Mouse (Mus musculus) hindbrain, embryonic 14.5 days (tissue): Measurements from ENCODE around the gene Galnt2. TPM values are rescaled to one million over a fixed set of nuclear protein-coding genes. Genes with fewer than 3 reads are reported as not detected.
A peak's percentile ranks its signal among the peaks of the same experiment; 100 is the strongest.

Source experiments
- ATAC-seq: fragments of 200-750 bp; cut with Nextera tagmentation; 2 replicates; pipeline ENCODE4 v1.8.0; 2017; ENCODE audit warnings: moderate number of reproducible peaks, mild to moderate bottlenecking, moderate TSS enrichment, moderate library complexity; ENCODE audit not compliant: low FRiP score
- DNase-seq: peaks from one replicate; pipeline ENCODE4 v3.0.0-alpha.2; 2015; ENCODE audit warnings: low spot score
- H3K27ac ChIP-seq: fragments of 300-500 bp; sonication (generic); 2 replicates; pipeline ENCODE4 v1.5.1; 2014; ENCODE audit warnings: mild to moderate bottlenecking, moderate library complexity
- H3K27me3 ChIP-seq: fragments of 300-500 bp; sonication (generic); 2 replicates; pipeline ENCODE4 v1.6.1; 2014; ENCODE audit warnings: mild to moderate bottlenecking, low read length, mixed read lengths; ENCODE audit not compliant: control insufficient read depth, insufficient read depth
- H3K36me3 ChIP-seq: fragments of 300-500 bp; sonication (generic); replicated peaks from 2 replicates; pipeline ENCODE4 v1.6.1; 2014; ENCODE audit not compliant: control insufficient read depth, insufficient read depth
- H3K4me1 ChIP-seq: fragments of 300-500 bp; sonication (generic); replicated peaks from 2 replicates; pipeline ENCODE4 v1.6.1; 2014; ENCODE audit warnings: antibody characterized with exemption, low read length, mixed read lengths; ENCODE audit not compliant: control insufficient read depth, insufficient read depth
- H3K4me2 ChIP-seq: fragments of 300-500 bp; sonication (generic); replicated peaks from 2 replicates; pipeline ENCODE4 v1.6.1; 2014; ENCODE audit warnings: mild to moderate bottlenecking, moderate library complexity
- H3K4me3 ChIP-seq: fragments of 300-500 bp; sonication (generic); replicated peaks from 2 replicates; pipeline ENCODE4 v1.5.1; 2014; ENCODE audit warnings: mild to moderate bottlenecking, low read length
- H3K9ac ChIP-seq: fragments of 300-500 bp; sonication (generic); 2 replicates; pipeline ENCODE4 v1.6.1; 2014
- H3K9me3 ChIP-seq: fragments of 300-500 bp; sonication (generic); 2 replicates; pipeline ENCODE4 v1.6.1; 2016; ENCODE audit warnings: low read length; ENCODE audit not compliant: control insufficient read depth
- WGBS: fragments of 180-500 bp; shearing (Covaris S2); extraction: QIAGEN DNeasy Blood & Tissue Kit; methylation state at CpG from one replicate; pipeline ENCODE4 v1.1.7; 2014; 5-methylcytosine and 5-hydroxymethylcytosine counted together
- polyA plus RNA-seq: library from polyadenylated mRNA; unstranded; fragments of >200 nt; fragmentation: Nextera tagmentation; extraction: Ambion mirVana; gene quantifications from 2 replicates; pipeline ENCODE4 v1.2.1, GENCODE M21; 2014

Gene Galnt2
- polyA plus RNA-seq, 1 experiment from 2014 or later = 62.9 TPM

DNA sequence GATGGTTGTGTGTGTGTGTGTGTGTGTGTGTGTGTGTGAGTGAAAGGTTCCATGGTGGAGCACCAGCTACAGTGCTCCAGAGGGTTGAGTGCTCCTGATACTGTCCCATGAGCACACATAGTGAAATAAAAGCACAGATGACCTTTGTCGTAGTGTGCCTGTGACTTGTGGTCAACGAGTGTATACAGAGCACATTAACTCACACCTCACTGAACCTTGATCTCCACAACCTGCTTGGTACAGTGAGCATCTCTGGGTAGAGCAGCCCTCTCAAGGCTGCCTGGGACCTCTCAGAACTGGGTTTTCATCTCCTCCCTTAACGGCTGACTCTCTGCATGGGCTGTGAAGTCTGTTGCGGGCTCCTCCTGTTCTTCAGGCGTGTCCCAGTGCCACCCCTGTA is 60.5 kb downstream of the Galnt2 start:
- Histone ChIP-seq H3K9me3 (no peaks in the 10 kb centered on the region), H3K4me3 (no peak overlapping the region), H3K27ac (no peak overlapping the region), H3K27me3 (no peaks in the 10 kb centered on the region), H3K4me2 (no peak overlapping the region), H3K4me1 (peaks cover 27% of the 10 kb centered on the region), H3K36me3 (no peaks in the 10 kb centered on the region), H3K9ac (no peak overlapping the region)
- ATAC-seq (no peak), DNase-seq (no peak)
- WGBS = 90% methylated on average over 5 of the region's 5 CpGs

DNA sequence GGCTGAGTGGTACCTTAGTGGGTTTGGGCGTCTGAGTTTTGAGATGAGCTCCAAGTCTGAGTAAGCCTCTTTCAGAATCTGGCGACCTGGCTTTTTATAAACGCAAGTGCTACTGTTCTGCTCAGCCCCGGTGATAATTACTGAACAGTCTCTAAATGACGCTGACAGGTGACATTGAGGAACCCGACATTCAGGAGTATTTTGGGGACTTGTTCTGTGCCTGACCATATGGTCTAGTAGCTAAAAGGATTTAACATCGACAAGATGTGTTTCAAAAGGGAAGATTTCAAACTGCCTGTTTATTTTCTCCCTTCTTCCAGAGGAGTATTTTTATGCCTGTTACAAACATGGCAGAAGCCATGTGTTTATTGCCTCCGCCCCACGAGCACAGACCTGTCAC is 61.8 kb downstream of the Galnt2 start:
- no peaks in the 10 kb centered on the region for H3K36me3 ChIP-seq
- ATAC-seq (no peak), DNase-seq (no peak)
- 81% methylated on average over 9 of the region's 9 CpGs for whole genome bisulfite sequencing
- H3K4me2 ChIP-seq = no peak overlapping the region
- H3K4me3 ChIP-seq = no peak overlapping the region
- no peaks in the 10 kb centered on the region for H3K9me3 ChIP-seq
- H3K27ac ChIP-seq = 0 out of 2 replicates have a peak overlapping the region, but pooled peaks have one; percentile 1
- no peaks in the 10 kb centered on the region for H3K27me3 ChIP-seq
- H3K9ac ChIP-seq = no peak overlapping the region
- peaks cover 21% of the 10 kb centered on the region for H3K4me1 ChIP-seq

DNA sequence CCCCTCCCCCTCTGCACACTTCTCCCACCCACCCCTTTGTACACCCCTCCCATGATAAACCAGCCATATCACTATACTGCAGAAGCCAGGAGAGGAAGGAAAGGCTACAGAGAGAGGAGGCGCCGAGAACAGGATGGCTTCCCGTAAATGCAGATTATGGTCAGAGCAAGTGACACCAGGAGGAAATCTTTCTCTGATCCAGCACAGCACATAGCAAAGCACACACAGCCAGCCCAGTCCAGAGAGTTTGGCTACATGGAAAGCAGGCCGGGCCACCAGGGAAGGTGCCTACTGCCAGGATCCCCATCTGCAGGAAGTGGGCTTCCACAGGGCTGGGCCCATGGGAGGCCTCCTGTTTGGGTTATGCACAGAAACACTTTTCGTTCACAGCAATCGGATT is 63.2 kb downstream of the Galnt2 start:
- DNase-seq (no peak), ATAC-seq (no peak)
- Histone ChIP-seq H3K4me3 (no peak overlapping the region), H3K36me3 (no peaks in the 10 kb centered on the region), H3K27ac (no peak overlapping the region), H3K4me2 (no peak overlapping the region), H3K4me1 (peaks cover 21% of the 10 kb centered on the region), H3K9me3 (no peaks in the 10 kb centered on the region), H3K9ac (no peak overlapping the region), H3K27me3 (no peaks in the 10 kb centered on the region)
- WGBS = 60% methylated on average over 6 of the region's 6 CpGs

DNA sequence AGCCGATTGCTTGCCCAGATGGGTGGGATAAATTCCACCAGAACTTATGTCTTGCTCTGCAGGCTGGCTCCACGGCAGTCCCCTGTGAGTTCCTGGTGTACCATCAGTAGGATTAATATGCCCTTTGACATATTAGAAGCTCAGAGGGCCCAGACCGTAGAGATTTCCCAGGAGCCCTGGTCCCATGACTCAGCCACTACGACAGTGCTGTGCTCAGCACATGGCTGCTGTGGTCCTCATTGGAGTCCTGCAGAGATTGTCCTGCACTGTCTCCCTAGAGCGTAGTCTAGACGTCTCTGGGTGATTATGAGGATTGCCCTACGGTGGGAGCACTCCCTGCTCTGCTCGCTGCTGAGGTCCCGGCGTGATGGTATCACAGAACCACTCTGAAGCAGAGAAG is 63.7 kb downstream of the Galnt2 start:
- Histone ChIP-seq H3K4me1 (peaks cover 21% of the 10 kb centered on the region), H3K9me3 (no peaks in the 10 kb centered on the region), H3K4me3 (no peak overlapping the region), H3K27me3 (no peaks in the 10 kb centered on the region), H3K27ac (no peak overlapping the region), H3K4me2 (no peak overlapping the region), H3K36me3 (no peaks in the 10 kb centered on the region), H3K9ac (no peak overlapping the region)
- 55% methylated on average over 10 of the region's 10 CpGs for WGBS
- no peak for DNase-seq
- no peak for ATAC-seq

DNA sequence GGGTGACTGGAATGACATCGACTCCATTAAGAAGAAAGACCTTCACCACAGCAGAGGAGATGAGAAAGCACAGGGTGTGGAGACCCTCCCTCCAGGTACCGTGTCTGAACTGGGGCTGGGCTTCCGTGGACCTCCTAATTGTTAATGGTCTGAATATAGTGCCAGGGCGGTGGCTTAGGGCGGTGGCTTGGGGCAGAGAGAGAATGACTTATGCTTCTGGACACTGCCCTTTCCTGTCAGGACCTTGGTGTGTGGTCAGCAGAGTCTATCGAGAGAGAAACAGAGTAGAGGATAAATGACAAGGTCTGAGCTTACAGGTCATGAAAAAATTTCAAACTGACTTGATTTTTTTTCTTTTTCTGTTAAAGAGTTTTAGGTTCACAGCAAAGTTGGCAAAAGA is 64.2 kb downstream of the Galnt2 start:
- no peaks in the 10 kb centered on the region for H3K36me3 ChIP-seq
- 86% methylated on average over 6 of the region's 6 CpGs for WGBS
- no peak overlapping the region for H3K4me3 ChIP-seq
- DNase-seq = no peak
- no peak overlapping the region for H3K9ac ChIP-seq
- ATAC-seq = no peak
- no peaks in the 10 kb centered on the region for H3K27me3 ChIP-seq
- no peak overlapping the region for H3K4me2 ChIP-seq
- H3K27ac ChIP-seq = no peak overlapping the region
- peaks cover 21% of the 10 kb centered on the region for H3K4me1 ChIP-seq
- no peaks in the 10 kb centered on the region for H3K9me3 ChIP-seq

DNA sequence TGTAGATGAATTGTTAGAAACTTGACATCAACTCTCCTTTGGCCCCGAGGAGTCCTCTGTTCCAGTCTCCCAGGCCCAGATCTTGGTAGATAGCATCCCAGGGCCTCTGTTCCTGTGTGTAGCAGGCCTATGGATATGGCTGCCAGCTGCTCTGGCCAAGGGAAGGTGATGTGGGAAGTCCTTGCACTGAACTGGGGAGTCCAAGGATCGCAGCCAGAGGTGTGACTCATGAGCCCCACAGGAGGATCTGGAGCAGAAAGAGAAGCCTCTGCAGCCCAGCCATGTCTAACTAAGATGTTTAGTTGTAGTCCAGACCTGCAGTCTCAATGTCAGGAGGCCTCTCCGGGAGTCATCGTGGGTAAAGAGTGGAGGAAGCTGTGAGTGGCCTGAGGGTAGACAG is 70.3 kb downstream of the Galnt2 start:
- WGBS = 95% methylated on average over 4 of the region's 4 CpGs
- no peak overlapping the region for H3K9ac ChIP-seq
- H3K4me2 ChIP-seq = no peak overlapping the region
- no peaks in the 10 kb centered on the region for H3K36me3 ChIP-seq
- H3K9me3 ChIP-seq = no peaks in the 10 kb centered on the region
- H3K27ac ChIP-seq = no peak overlapping the region
- no peaks in the 10 kb centered on the region for H3K27me3 ChIP-seq
- DNase-seq (no peak), ATAC-seq (no peak)
- H3K4me3 ChIP-seq = no peak overlapping the region
- H3K4me1 ChIP-seq = no peaks in the 10 kb centered on the region; the same call in 1 of the 2 replicates

DNA sequence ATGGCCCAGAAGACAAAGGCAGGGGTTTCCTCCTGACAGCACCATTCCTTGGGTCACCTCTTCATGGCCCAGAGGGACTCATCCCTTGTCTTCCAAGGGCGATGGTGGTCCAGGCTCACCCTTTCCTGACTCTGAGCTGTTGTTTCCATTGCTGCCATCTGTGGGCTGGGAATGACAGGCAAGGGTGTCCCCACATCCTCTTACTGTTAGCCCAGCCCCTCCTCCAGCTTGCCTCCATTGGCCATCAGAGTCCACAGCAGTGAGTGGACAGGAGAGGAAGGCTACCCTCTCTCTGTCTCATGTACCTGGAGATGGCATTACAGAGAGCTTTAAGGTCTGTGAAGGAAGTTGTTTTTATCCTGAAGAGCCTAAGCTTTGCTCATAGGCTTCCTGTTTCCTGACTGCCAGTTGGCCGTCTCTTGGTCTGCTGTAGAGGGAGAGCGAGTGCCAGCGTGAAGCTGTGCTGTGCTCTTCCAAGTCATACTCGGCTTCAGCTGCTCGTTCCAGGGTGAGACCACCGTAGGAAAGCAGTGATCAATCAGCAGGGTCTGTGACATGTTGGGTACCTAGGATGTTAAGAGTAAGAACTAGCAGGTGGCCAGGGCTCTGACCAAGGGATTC is 70.9 kb downstream of the Galnt2 start:
- no peak overlapping the region for H3K4me3 ChIP-seq
- no peak for ATAC-seq
- 87% methylated on average over 7 of the region's 7 CpGs for WGBS
- H3K9me3 ChIP-seq = no peaks in the 10 kb centered on the region
- DNase-seq = no peak
- no peaks in the 10 kb centered on the region for H3K27me3 ChIP-seq
- H3K4me2 ChIP-seq = no peak overlapping the region
- H3K9ac ChIP-seq = no peak overlapping the region
- H3K36me3 ChIP-seq = no peaks in the 10 kb centered on the region; the same call in 1 of the 2 replicates
- no peaks in the 10 kb centered on the region; the same call in 1 of the 2 replicates for H3K4me1 ChIP-seq
- no peak overlapping the region for H3K27ac ChIP-seq

DNA sequence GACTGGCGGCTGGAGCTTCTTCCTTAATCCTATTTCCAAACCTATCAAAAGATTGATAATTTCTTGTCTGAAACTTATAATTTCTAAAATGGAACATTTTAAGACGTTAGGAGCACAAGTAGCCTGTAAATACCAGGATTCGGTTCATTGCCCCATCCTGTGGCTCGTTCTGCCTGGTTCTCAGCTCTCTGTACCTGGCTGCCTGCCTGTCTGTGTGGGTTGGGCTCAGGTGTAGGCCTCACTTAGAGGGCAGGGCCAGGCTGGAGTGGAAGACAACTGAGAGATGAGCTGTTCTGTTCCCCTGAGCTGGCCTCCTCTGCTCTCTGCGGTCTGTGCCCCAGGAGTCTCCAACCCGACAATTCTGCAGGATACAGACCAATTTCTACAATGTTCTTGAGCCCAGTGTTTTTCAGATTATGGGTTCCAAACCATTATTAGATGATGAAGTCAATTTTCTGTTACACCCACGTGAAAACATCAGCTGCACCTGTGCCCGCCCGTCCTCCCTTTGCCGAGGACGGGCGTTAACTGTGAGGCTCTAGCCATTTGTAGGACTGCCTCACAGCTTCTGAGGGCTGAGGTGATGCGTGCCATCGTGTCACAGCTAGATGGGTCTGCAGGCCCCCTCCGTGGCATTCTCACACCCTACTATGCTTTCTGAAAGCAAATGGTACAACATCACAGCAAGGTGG is 72.2 kb downstream of the Galnt2 start:
- Histone ChIP-seq H3K4me2 (no peak overlapping the region), H3K9me3 (no peaks in the 10 kb centered on the region), H3K4me3 (no peak overlapping the region), H3K27ac (no peak overlapping the region), H3K9ac (no peak overlapping the region), H3K36me3 (no peaks in the 10 kb centered on the region; the same call in 1 of the 2 replicates), H3K4me1 (no peaks in the 10 kb centered on the region; the same call in 1 of the 2 replicates), H3K27me3 (no peaks in the 10 kb centered on the region)
- ATAC-seq (no peak), DNase-seq (no peak)
- 83% methylated on average over 15 of the region's 15 CpGs for WGBS

DNA sequence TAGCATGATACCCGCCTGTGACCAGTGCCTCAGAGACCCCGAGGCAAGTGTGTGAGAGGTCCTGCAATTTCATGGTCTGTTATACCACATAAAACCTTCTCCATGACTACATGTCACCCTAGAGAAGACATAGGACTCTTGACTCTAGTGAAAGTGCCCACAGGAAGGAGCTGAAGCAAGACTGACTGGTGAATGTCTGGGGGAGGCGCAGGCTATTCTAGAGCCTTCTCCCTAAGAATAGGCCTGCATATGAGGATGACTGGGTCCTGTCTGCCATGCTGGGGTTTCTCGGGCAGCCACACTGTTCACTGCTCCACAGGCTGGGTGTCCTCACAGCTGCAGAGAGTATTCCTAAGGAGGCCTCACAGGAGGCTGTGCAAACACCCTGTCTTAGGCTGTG is 73.0 kb downstream of the Galnt2 start:
- no peak overlapping the region for H3K27ac ChIP-seq
- no peak overlapping the region for H3K4me3 ChIP-seq
- 54% methylated on average over 4 of the region's 4 CpGs for WGBS

More for the DNA sequence above, 73.0 kb downstream of the Galnt2 start:
- Histone ChIP-seq H3K36me3 (no peaks in the 10 kb centered on the region; the same call in 1 of the 2 replicates), H3K4me1 (no peaks in the 10 kb centered on the region; the same call in 1 of the 2 replicates), H3K27me3 (no peaks in the 10 kb centered on the region), H3K9me3 (no peaks in the 10 kb centered on the region), H3K4me2 (no peak overlapping the region), H3K9ac (no peak overlapping the region)
- no peak for ATAC-seq
- DNase-seq = no peak
